Mouse (Mus musculus): ENCODE data around the gene Spaca9. TPM values are rescaled to one million over a fixed set of nuclear protein-coding genes. Genes with fewer than 3 reads are reported as not detected.

The Spaca9 gene
- polyA plus RNA-seq, 2 experiments: 1.3 to 2.0 TPM

DNA sequence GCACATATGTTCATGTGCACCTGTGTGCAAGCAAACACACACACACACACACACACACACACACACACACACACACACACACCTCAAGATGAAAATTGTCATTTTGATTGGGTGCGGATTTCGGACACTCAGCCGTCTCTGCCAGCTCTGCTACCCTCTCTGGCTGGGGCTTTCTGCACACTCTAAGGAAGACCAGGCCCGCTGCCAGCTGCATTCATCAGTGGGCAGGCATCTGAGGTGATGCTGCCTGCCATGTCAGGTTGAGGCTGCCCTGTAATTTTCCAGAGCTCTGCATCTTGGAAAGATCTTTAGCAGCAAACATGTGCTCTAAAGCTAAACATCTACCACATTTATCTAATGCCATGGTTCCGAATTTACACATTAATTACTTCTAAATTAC, 37.6 kb upstream of the Spaca9 start:
- WGBS (ENCODE audit: insufficient replicate concordance): 72% methylated on average over 5 of the region's 5 CpGs
- H3K36me3 ChIP-seq (replicated peaks; ENCODE audit: control insufficient read depth, insufficient read depth, low read depth): no peaks in the 10 kb centered on the region
- no peak for DNase-seq (ENCODE audit: low read depth in 3 of 3, low spot score in 3 of 3)
- H3K4me2 ChIP-seq (ENCODE audit: low read depth): no peak overlapping the region
- ATAC-seq (ENCODE audit: insufficient read depth): no peak
- no peak for TF ChIP-seq CTCF (IDR thresholded peaks at IDR 0.05; ENCODE audit: low read depth)
- no peak for TF ChIP-seq EP300 (IDR thresholded peaks at IDR 0.05; ENCODE audit: low read depth)
- H3K4me1 ChIP-seq (replicated peaks; ENCODE audit: control insufficient read depth in 2 of 2, insufficient read depth in 2 of 2, low read length in 1 of 2): no peaks in the 10 kb centered on the region
- H3K27ac ChIP-seq: no peak overlapping the region
- no peak overlapping the region for H3K4me3 ChIP-seq (ENCODE audit: insufficient read depth in 1 of 2, low read depth in 2 of 2, low read length in 2 of 2)
- H3K9me3 ChIP-seq (ENCODE audit: control insufficient read depth, low read length): no peaks in the 10 kb centered on the region
- H3K9ac ChIP-seq (replicated peaks): no peak overlapping the region
- no peaks in the 10 kb centered on the region for H3K27me3 ChIP-seq (ENCODE audit: control insufficient read depth, insufficient read depth, low read length)

GRCm38 (mm10) chr2:28730676-28731075, 31.1 kb upstream of the Spaca9 start:
- no peaks in the 10 kb centered on the region; a peak in 1 of 4 replicates for H3K4me1 ChIP-seq (replicated peaks; ENCODE audit: control insufficient read depth in 2 of 2, insufficient read depth in 2 of 2, low read length in 1 of 2)
- H3K9me3 ChIP-seq (ENCODE audit: control insufficient read depth, low read length): no peaks in the 10 kb centered on the region
- no peaks in the 10 kb centered on the region for H3K27me3 ChIP-seq (ENCODE audit: control insufficient read depth, insufficient read depth, low read length)
- DNase-seq (ENCODE audit: low read depth in 3 of 3, low spot score in 3 of 3): no peak
- no peak overlapping the region for H3K9ac ChIP-seq (replicated peaks)
- ATAC-seq (ENCODE audit: insufficient read depth): no peak
- TF ChIP-seq EP300 (IDR thresholded peaks at IDR 0.05; ENCODE audit: low read depth): no peak
- no peak for TF ChIP-seq CTCF (IDR thresholded peaks at IDR 0.05; ENCODE audit: low read depth)
- no peaks in the 10 kb centered on the region for H3K36me3 ChIP-seq (replicated peaks; ENCODE audit: control insufficient read depth, insufficient read depth, low read depth)
- H3K4me2 ChIP-seq (ENCODE audit: low read depth): no peak overlapping the region
- no peak overlapping the region for H3K4me3 ChIP-seq (ENCODE audit: insufficient read depth in 1 of 2, low read depth in 2 of 2, low read length in 2 of 2)
- no peak overlapping the region for H3K27ac ChIP-seq

GRCm38 (mm10) chr2:28727786-28728404, 28.4 kb upstream of the Spaca9 start:
- 54% methylated on average over 16 of the region's 16 CpGs for WGBS (ENCODE audit: insufficient replicate concordance)
- H3K4me1 ChIP-seq (replicated peaks; ENCODE audit: control insufficient read depth in 2 of 2, insufficient read depth in 2 of 2, low read length in 1 of 2): no peaks in the 10 kb centered on the region; a peak in 1 of 4 replicates
- no peaks in the 10 kb centered on the region for H3K27me3 ChIP-seq (ENCODE audit: control insufficient read depth, insufficient read depth, low read length)
- no peak overlapping the region for H3K4me3 ChIP-seq (ENCODE audit: insufficient read depth in 1 of 2, low read depth in 2 of 2, low read length in 2 of 2)
- H3K36me3 ChIP-seq (replicated peaks; ENCODE audit: control insufficient read depth, insufficient read depth, low read depth): no peaks in the 10 kb centered on the region
- no peaks in the 10 kb centered on the region for H3K9me3 ChIP-seq (ENCODE audit: control insufficient read depth, low read length)
- ATAC-seq (ENCODE audit: insufficient read depth): no peak
- H3K9ac ChIP-seq (replicated peaks): no peak overlapping the region
- TF ChIP-seq EP300 (IDR thresholded peaks at IDR 0.05; ENCODE audit: low read depth) (no peak), CTCF (IDR thresholded peaks at IDR 0.05; ENCODE audit: low read depth) (no peak)
- DNase-seq (ENCODE audit: low read depth in 3 of 3, low spot score in 3 of 3): no peak
- H3K4me2 ChIP-seq (ENCODE audit: low read depth): no peak overlapping the region
- H3K27ac ChIP-seq: no peak overlapping the region

- H3K4me1 ChIP-seq (replicated peaks; ENCODE audit: control insufficient read depth in 2 of 2, insufficient read depth in 2 of 2, low read length in 1 of 2): no peaks in the 10 kb centered on the region; a peak in 1 of 4 replicates
Measured at GRCm38 (mm10) chr2:28723912-28724311, 24.4 kb upstream of the Spaca9 start.

DNA sequence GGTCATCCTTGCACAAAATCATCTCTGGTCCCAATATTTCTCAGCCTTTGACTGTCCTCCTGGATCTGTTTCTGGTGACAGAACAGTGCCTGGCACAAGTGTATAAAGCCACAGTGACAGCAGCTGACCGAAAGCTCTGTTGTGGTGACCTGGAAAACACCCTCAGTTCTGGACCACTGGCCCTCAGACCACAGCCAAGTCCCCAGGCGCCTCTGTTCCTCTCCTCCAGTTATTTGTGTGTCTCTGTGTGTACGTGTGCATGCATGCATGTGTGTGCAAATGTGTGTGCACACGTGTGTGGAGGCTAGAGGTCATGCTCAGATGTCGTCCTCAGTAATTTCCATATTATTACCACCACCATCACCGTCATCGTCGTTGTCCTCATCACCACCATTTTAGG, 22.9 kb upstream of the Spaca9 start:
- Histone ChIP-seq H3K27me3 (ENCODE audit: control insufficient read depth, insufficient read depth, low read length) (no peaks in the 10 kb centered on the region), H3K4me3 (ENCODE audit: insufficient read depth in 1 of 2, low read depth in 2 of 2, low read length in 2 of 2) (no peak overlapping the region), H3K9ac (replicated peaks) (no peak overlapping the region), H3K27ac (no peak overlapping the region), H3K4me2 (ENCODE audit: low read depth) (no peak overlapping the region), H3K4me1 (replicated peaks; ENCODE audit: control insufficient read depth in 2 of 2, insufficient read depth in 2 of 2, low read length in 1 of 2) (no peaks in the 10 kb centered on the region; a peak in 1 of 4 replicates), H3K36me3 (replicated peaks; ENCODE audit: control insufficient read depth, insufficient read depth, low read depth) (no peaks in the 10 kb centered on the region), H3K9me3 (ENCODE audit: control insufficient read depth, low read length) (no peaks in the 10 kb centered on the region)
- DNase-seq (ENCODE audit: low read depth in 3 of 3, low spot score in 3 of 3) (no peak), ATAC-seq (ENCODE audit: insufficient read depth) (no peak)
- TF ChIP-seq EP300 (IDR thresholded peaks at IDR 0.05; ENCODE audit: low read depth) (no peak), CTCF (IDR thresholded peaks at IDR 0.05; ENCODE audit: low read depth) (no peak)
- 75% methylated on average over 8 of the region's 8 CpGs for WGBS (ENCODE audit: insufficient replicate concordance)

More at GRCm38 (mm10) chr2:28723912-28724311, 24.4 kb upstream of the Spaca9 start:
- DNase-seq (ENCODE audit: low read depth in 3 of 3, low spot score in 3 of 3) (no peak), ATAC-seq (ENCODE audit: insufficient read depth) (no peak)
- H3K27ac ChIP-seq: no peak overlapping the region
- no peaks in the 10 kb centered on the region for H3K27me3 ChIP-seq (ENCODE audit: control insufficient read depth, insufficient read depth, low read length)
- H3K4me2 ChIP-seq (ENCODE audit: low read depth): no peak overlapping the region
- H3K4me3 ChIP-seq (ENCODE audit: insufficient read depth in 1 of 2, low read depth in 2 of 2, low read length in 2 of 2): no peak overlapping the region
- whole genome bisulfite sequencing (ENCODE audit: insufficient replicate concordance): 46% methylated on average over 9 of the region's 9 CpGs
- TF ChIP-seq EP300 (IDR thresholded peaks at IDR 0.05; ENCODE audit: low read depth) (no peak), CTCF (IDR thresholded peaks at IDR 0.05; ENCODE audit: low read depth) (no peak)
- H3K9me3 ChIP-seq (ENCODE audit: control insufficient read depth, low read length): no peaks in the 10 kb centered on the region
- H3K9ac ChIP-seq (replicated peaks): no peak overlapping the region
- H3K36me3 ChIP-seq (replicated peaks; ENCODE audit: control insufficient read depth, insufficient read depth, low read depth): no peaks in the 10 kb centered on the region
